In the genomic region with DNA sequence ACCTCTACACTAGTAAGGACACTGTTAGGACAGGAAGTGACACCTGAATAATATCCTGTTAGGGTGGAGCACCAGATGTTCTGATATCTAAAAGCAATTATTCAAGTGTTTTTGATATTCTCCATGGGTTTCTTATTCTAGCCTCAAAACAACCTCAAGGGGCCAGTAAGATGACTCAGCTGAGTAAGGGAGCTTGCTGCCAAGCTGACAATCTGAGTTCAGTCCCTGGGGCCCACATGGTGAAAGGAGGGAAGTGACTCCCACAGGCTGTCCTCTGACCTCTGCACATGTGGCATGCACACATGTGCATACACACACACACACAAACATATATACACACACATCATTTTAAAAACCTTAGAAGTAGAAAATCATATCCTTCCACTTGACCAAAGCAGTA, we compare ENCODE assay signal across 12 mouse cellular contexts.
"Had no signal": no experiment of that assay in that cellular context is flagged by ENCODE, and none has a peak within 500 bp of the region (broad histone marks: within the 10 kb centered on the region; RNA-seq: fewer than 3 reads in every experiment).

No protein-coding gene starts in this region.

- H3K27me3 ChIP-seq: limb, embryonic 15.5 days had no signal

- H3K4me3 ChIP-seq: limb, embryonic 12.5 days; limb, embryonic 15.5 days; megakaryocyte, embryonic 14.5 days had no signal

- H3K27ac ChIP-seq: limb, embryonic 12.5 days; limb, embryonic 15.5 days; liver, embryonic 14.5 days had no signal

- DNase-seq: kidney, postnatal 14 days; kidney, postnatal 4 days; left cerebral cortex, postnatal 4 days; liver, postnatal 0 days; lung, embryonic 14.5 days; midbrain, embryonic 14.5 days; thymus, adult 18-20 months; thymus, postnatal 36 days had no signal

- H3K4me1 ChIP-seq: megakaryocyte, embryonic 14.5 days had no signal

- H3K36me3 ChIP-seq: limb, embryonic 12.5 days; limb, embryonic 15.5 days had no signal
